Mouse (Mus musculus): ENCODE data around the gene Ric8b. TPM values are rescaled to one million over a fixed set of nuclear protein-coding genes. Genes with fewer than 3 reads are reported as not detected.

The Ric8b gene
- polyA plus RNA-seq, 1 experiment: 12.9 TPM

- TF ChIP-seq CTCF (IDR thresholded peaks at IDR 0.05; ENCODE audit: insufficient read depth, low read length) (no peak), POLR2A (IDR thresholded peaks at IDR 0.05; ENCODE audit: borderline replicate concordance, extremely low read depth, low read depth, low read length) (no peak)
- H3K4me1 ChIP-seq (ENCODE audit: control insufficient read depth, insufficient read depth, low read length): no peaks in the 10 kb centered on the region
- DNase-seq: no peak
- 79% methylated on average over 11 of the region's 11 CpGs for WGBS
- no peak overlapping the region for H3K4me3 ChIP-seq (replicated peaks; ENCODE audit: extremely low read depth, low read depth, low read length)
These were observed 90.7 kb downstream of the Ric8b start for GRCm38 (mm10) chr10:85007861-85008840.

DNA sequence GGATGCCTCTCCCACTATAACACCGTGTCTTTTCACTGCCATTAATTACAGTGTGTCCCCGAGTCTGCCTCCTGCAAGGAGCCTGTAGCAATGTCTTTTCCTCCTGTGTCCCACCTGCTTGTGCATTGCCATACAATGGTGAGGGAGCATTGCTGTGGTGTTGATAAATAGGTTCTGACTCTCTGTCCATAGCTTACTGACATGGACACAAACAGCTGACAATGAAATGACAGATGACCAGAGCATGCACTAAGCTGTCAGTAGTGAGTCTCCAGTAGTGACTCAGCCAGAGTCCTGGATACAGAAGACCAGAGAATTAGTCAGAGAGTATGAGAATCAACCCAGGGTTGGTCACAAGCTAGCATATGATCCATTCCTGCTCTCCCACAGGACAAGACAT, 93.7 kb downstream of the Ric8b start:
- 79% methylated on average over 2 of the region's 2 CpGs for WGBS
- no peak overlapping the region for H3K4me3 ChIP-seq (replicated peaks; ENCODE audit: extremely low read depth, low read depth, low read length)
- no peaks in the 10 kb centered on the region for H3K4me1 ChIP-seq (ENCODE audit: control insufficient read depth, insufficient read depth, low read length)
- TF ChIP-seq CTCF (IDR thresholded peaks at IDR 0.05; ENCODE audit: insufficient read depth, low read length): no peak
- no peak for TF ChIP-seq POLR2A (IDR thresholded peaks at IDR 0.05; ENCODE audit: borderline replicate concordance, extremely low read depth, low read depth, low read length)
- DNase-seq: no peak

GRCm38 (mm10) chr10:85013464-85013863, 96.0 kb downstream of the Ric8b start:
- Histone ChIP-seq H3K4me3 (replicated peaks; ENCODE audit: extremely low read depth, low read depth, low read length) (no peak overlapping the region), H3K4me1 (ENCODE audit: control insufficient read depth, insufficient read depth, low read length) (no peaks in the 10 kb centered on the region)
- peak; percentile 40 for DNase-seq
- 21% methylated on average over 1 of the region's 1 CpGs for WGBS
- TF ChIP-seq CTCF (IDR thresholded peaks at IDR 0.05; ENCODE audit: insufficient read depth, low read length): peak; percentile 85
- no peak for TF ChIP-seq POLR2A (IDR thresholded peaks at IDR 0.05; ENCODE audit: borderline replicate concordance, extremely low read depth, low read depth, low read length)

DNA sequence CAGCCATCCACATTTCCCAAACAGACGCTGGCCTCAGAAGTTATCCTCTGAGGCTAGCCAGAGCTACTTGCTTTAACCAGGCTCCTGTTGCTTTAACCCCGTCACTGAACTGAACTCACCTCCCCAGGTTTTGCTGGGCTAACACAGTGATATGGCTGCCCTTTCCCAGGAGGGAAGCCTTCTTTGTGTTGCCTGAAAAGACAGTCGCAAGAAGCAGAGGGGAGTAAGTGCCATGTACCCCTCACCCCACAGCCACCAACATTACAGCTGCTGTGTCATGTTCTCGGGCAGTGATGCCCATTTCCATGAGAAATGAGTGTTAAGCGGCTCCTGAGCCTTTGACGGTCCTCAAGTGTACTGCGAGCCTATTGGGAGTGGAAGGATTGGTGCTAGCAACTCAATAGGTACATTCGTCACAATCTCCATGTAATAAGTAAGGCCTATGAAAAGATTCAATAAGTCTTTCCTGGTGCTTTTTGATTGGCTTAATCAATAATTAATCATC, 96.6 kb downstream of the Ric8b start:
- no peak overlapping the region for H3K4me3 ChIP-seq (replicated peaks; ENCODE audit: extremely low read depth, low read depth, low read length)
- DNase-seq: no peak
- no peaks in the 10 kb centered on the region for H3K4me1 ChIP-seq (ENCODE audit: control insufficient read depth, insufficient read depth, low read length)
- TF ChIP-seq CTCF (IDR thresholded peaks at IDR 0.05; ENCODE audit: insufficient read depth, low read length): no peak
- TF ChIP-seq POLR2A (IDR thresholded peaks at IDR 0.05; ENCODE audit: borderline replicate concordance, extremely low read depth, low read depth, low read length): no peak
- whole genome bisulfite sequencing: 88% methylated on average over 8 of the region's 8 CpGs

GRCm38 (mm10) chr10:85014456-85014976, 97.1 kb downstream of the Ric8b start:
- TF ChIP-seq POLR2A (IDR thresholded peaks at IDR 0.05; ENCODE audit: borderline replicate concordance, extremely low read depth, low read depth, low read length) (no peak), CTCF (IDR thresholded peaks at IDR 0.05; ENCODE audit: insufficient read depth, low read length) (no peak)
- WGBS: 67% methylated on average over 9 of the region's 9 CpGs
- H3K4me3 ChIP-seq (replicated peaks; ENCODE audit: extremely low read depth, low read depth, low read length): no peak overlapping the region
- no peaks in the 10 kb centered on the region for H3K4me1 ChIP-seq (ENCODE audit: control insufficient read depth, insufficient read depth, low read length)
- no peak for DNase-seq

DNA sequence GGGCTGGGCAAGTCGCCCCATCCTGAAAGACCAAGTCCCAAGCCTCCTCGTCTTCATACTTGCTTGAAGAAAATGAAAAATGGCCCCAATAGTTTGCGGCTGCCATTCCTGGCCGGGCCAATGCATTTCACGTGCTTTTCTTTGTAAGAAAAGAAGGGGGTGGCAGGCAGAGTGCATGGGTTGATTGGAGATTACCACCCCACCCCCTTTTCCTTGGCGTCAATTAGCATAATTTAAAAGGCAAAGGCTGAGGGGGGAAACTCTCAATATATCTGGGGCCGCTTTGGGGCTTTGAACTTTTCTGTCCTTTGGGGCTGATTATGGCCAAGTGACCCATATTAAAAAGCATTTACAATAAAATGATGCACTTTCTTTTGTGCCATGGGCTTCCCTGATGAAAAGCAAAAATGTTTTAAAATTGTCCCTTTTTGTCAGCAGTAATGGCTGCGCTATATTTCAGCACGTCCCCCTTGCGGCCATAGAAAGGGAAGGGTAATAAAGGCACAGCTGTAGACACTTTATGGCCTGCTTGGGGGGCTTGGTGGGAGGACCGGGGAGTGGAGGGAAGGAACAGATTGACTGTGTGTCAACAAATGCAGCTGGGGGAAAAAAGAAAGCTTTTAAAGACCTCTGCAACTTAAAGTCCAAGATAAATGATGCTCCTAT, 105.4 kb downstream of the Ric8b start:
- DNase-seq: no peak
- Histone ChIP-seq H3K4me1 (ENCODE audit: control insufficient read depth, insufficient read depth, low read length) (no peaks in the 10 kb centered on the region), H3K4me3 (replicated peaks; ENCODE audit: extremely low read depth, low read depth, low read length) (no peak overlapping the region)
- TF ChIP-seq POLR2A (IDR thresholded peaks at IDR 0.05; ENCODE audit: borderline replicate concordance, extremely low read depth, low read depth, low read length) (no peak), CTCF (IDR thresholded peaks at IDR 0.05; ENCODE audit: insufficient read depth, low read length) (no peak)
- WGBS: 68% methylated on average over 11 of the region's 11 CpGs

DNA sequence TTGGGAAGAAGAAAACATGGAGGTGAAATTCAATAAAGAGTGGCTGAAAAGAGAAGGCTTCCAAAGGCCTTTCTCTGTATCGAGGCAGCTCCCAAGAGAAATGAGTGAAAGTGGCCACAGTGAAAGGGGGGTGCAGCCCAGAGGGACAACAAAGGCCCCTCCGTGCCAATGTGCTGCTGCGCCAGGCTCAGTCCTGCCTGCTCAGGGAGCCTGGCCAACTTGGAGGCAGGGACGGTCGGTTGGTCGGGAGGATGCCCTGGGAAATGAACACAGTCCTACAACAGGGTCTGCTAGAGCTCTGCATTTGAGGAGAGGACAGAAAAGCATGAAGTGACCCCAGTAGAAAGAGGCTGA, 105.9 kb downstream of the Ric8b start:
- H3K4me3 ChIP-seq (replicated peaks; ENCODE audit: extremely low read depth, low read depth, low read length): no peak overlapping the region
- TF ChIP-seq CTCF (IDR thresholded peaks at IDR 0.05; ENCODE audit: insufficient read depth, low read length) (no peak), POLR2A (IDR thresholded peaks at IDR 0.05; ENCODE audit: borderline replicate concordance, extremely low read depth, low read depth, low read length) (no peak)
- H3K4me1 ChIP-seq (ENCODE audit: control insufficient read depth, insufficient read depth, low read length): no peaks in the 10 kb centered on the region
- DNase-seq: no peak
- 61% methylated on average over 6 of the region's 6 CpGs for whole genome bisulfite sequencing

DNA sequence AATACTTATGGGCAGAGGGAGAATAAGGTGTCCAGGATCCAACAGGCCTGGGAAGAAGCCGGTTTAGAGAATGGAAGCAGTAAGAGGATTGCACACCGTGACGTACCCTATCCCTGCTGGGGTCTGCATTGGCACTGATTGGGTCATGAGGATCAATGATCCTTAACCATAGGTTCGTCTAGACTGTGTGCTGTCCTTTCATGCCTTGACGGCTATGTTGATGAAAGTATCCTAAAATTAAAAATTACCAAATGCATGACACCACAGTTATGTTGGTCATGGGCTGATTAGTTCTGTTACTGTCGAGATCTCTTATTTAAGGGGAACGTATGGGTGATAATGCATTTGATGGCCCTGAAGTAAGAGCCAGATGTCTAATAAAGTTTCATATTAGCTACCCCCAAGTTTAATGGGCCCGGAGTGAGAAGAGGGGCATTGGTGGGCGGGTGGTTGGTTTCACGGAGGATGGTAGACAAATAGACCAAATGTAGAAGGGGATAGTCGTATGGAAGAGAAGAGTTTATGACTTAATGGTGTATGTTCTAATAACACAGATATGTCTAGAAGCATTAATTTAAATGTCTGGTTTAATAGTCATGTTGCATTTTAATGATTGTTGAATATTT, 108.5 kb downstream of the Ric8b start:
- Histone ChIP-seq H3K4me3 (replicated peaks; ENCODE audit: extremely low read depth, low read depth, low read length) (no peak overlapping the region), H3K4me1 (ENCODE audit: control insufficient read depth, insufficient read depth, low read length) (no peaks in the 10 kb centered on the region)
- 91% methylated on average over 11 of the region's 11 CpGs for WGBS
- no peak for TF ChIP-seq POLR2A (IDR thresholded peaks at IDR 0.05; ENCODE audit: borderline replicate concordance, extremely low read depth, low read depth, low read length)
- TF ChIP-seq CTCF (IDR thresholded peaks at IDR 0.05; ENCODE audit: insufficient read depth, low read length): no peak
- DNase-seq: no peak

GRCm38 (mm10) chr10:85027619-85028175, 110.3 kb downstream of the Ric8b start:
- Histone ChIP-seq H3K4me3 (replicated peaks; ENCODE audit: extremely low read depth, low read depth, low read length) (no peak overlapping the region), H3K4me1 (ENCODE audit: control insufficient read depth, insufficient read depth, low read length) (no peaks in the 10 kb centered on the region)
- TF ChIP-seq POLR2A (IDR thresholded peaks at IDR 0.05; ENCODE audit: borderline replicate concordance, extremely low read depth, low read depth, low read length) (no peak), CTCF (IDR thresholded peaks at IDR 0.05; ENCODE audit: insufficient read depth, low read length) (no peak)
- WGBS: 70% methylated on average over 10 of the region's 10 CpGs
- DNase-seq: no peak

Data from lung, adult 2 months (tissue).